Mouse (Mus musculus) B cell, adult (primary cell): Measurements from ENCODE around the gene Prim1. TPM values are rescaled to one million over a fixed set of nuclear protein-coding genes. Genes with fewer than 3 reads are reported as not detected.

Source experiments
- total RNA-seq: library from RNA; stranded (reverse); gene quantifications from 4 replicates; pipeline ENCODE4 v1.2.4, GENCODE M21; 2023; ENCODE audit not compliant: inconsistent age

Prim1 gene
- total RNA-seq: 14.7 to 17.6 TPM (median 16.0 TPM) in 4 replicates

GRCm38 (mm10) chr10:128015068-128015934 is at the start of gene Prim1:
Prim1 (plus strand) TSS chr10:128015168.

DNA sequence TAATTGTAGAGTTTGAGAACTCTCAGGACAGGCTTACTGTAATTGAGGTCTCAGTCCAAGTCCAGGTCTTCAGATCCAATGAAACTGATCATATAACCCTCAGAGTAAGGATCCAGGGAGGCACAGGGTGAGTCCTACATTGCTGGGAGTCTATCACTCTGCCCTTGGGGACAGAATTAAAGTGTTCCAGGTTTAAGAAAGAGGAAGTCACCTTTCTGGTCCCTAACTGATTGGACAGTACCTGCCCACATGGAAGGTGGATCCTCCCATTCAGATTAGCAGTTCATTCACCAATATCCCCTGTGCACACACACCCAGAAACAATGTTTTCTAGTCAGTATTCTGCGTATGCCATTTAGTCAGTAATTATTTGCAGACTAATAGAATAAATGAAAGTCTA is 7.5 kb upstream of the Prim1 start, which contains the start of gene Hsd17b6:
TSS of gene Hsd17b6 (minus strand) at position 166 of the 400 bp plus-strand sequence.

DNA sequence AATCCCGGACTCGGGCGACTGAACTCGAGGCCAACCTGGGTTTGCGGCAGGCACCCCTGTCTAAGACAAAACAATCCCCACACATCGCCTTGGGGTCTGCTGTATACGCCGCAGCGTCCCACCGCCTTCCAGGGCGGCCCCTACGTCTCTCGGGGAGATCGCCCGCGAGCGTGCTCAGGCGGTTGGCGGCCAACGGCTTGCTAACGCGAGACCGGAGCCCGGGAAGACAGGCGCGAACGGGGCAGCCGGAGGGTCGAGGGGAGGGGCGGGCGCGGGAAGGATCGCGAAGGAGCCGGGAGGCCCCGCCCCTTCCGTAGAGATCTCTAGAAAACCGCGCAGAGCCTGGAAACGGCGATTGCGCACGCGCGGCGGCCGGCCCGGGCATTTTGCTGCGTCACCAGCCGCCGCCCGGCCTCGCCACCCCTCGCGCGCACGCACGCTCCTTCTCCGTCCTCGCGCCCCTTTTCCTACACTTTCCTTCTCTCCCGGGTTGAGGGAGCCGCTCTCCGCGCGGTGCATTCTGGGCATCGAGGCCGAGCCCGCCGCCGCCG is 43.7 kb downstream of the Prim1 start, which contains the start of gene Ptges3:
TSS of gene Ptges3 (plus strand) at position 354 of the 551 bp plus-strand sequence.

Other genes starting within 250 kb of the Prim1 start
- not detected in 4 replicates for gene Rdh9, start 238.8 kb upstream of the Prim1 start, total RNA-seq
- not detected in 4 replicates for gene Rdh16, start 214.0 kb upstream of the Prim1 start, total RNA-seq
- not detected in 4 replicates for gene Rdh19, start 165.2 kb upstream of the Prim1 start, total RNA-seq
- not detected in 4 replicates for gene Rdh16f2, start 148.7 kb upstream of the Prim1 start, total RNA-seq
- gene Rdh7, start 126.4 kb upstream of the Prim1 start, total RNA-seq: not detected in 4 replicates
- gene Sdr9c7, start 116.7 kb upstream of the Prim1 start, total RNA-seq: not detected in 4 replicates
- gene Hsd17b6, start 7.6 kb upstream of the Prim1 start, total RNA-seq: not detected in 4 replicates
- 579 to 612 TPM (median 595 TPM) in 4 replicates for gene Naca, start 20.4 kb downstream of the Prim1 start, total RNA-seq
- 125 to 138 TPM (median 132 TPM) in 4 replicates for gene Ptges3, start 43.8 kb downstream of the Prim1 start, total RNA-seq
- 578 to 690 TPM (median 600 TPM) in 4 replicates for gene Atp5b, start 68.1 kb downstream of the Prim1 start, total RNA-seq
- 114 to 132 TPM (median 129 TPM) in 4 replicates for gene Baz2a, start 76.4 kb downstream of the Prim1 start, total RNA-seq
- 46.0 to 52.1 TPM (median 47.1 TPM) in 4 replicates for gene Rbms2, start 165.1 kb downstream of the Prim1 start, total RNA-seq
- gene Gls2, start 179.3 kb downstream of the Prim1 start, total RNA-seq: not detected in 4 replicates
- gene Spryd4, start 196.6 kb downstream of the Prim1 start, total RNA-seq: 12.9 to 16.0 TPM (median 15.8 TPM) in 4 replicates
- not detected in 4 replicates for gene Mip, start 210.7 kb downstream of the Prim1 start, total RNA-seq
- 11.7 to 20.7 TPM (median 15.9 TPM) in 4 replicates for gene Timeless, start 216.9 kb downstream of the Prim1 start, total RNA-seq
- 0.48 TPM in 1 of 4 replicates, not detected in the others for gene Apon, start 238.9 kb downstream of the Prim1 start, total RNA-seq